Mouse (Mus musculus): ENCODE measurements around the gene Ypel3. TPM values are rescaled to one million over a fixed set of nuclear protein-coding genes. Genes with fewer than 3 reads are reported as not detected.

The Ypel3 gene
- polyA plus RNA-seq, 1 experiment, result 157 TPM

Other genes starting within 250 kb of the Ypel3 start
- gene Eif3c, start 210.5 kb upstream of the Ypel3 start, polyA plus RNA-seq (2012; ENCODE audit: insufficient read depth, insufficient read length, missing spikeins), result 108 and 123 TPM in 2 replicates
- 5.8 and 12.6 TPM in 2 replicates for gene Apobr, start 192.0 kb upstream of the Ypel3 start, polyA plus RNA-seq (2012; ENCODE audit: insufficient read depth, insufficient read length, missing spikeins)
- 16.1 and 18.9 TPM in 2 replicates for gene Cln3, start 191.1 kb upstream of the Ypel3 start, polyA plus RNA-seq (2012; ENCODE audit: insufficient read depth, insufficient read length, missing spikeins)
- not detected in 2 replicates for gene Il27, start 182.0 kb upstream of the Ypel3 start, polyA plus RNA-seq (2012; ENCODE audit: insufficient read depth, insufficient read length, missing spikeins)
- gene Nupr1, start 146.1 kb upstream of the Ypel3 start, polyA plus RNA-seq (2012; ENCODE audit: insufficient read depth, insufficient read length, missing spikeins), result 89.5 and 149 TPM in 2 replicates
- gene Sgf29, start 127.6 kb upstream of the Ypel3 start, polyA plus RNA-seq (2012; ENCODE audit: insufficient read depth, insufficient read length, missing spikeins), result 18.3 and 20.6 TPM in 2 replicates
- gene Sult1a1, start 100.5 kb upstream of the Ypel3 start, polyA plus RNA-seq (2012; ENCODE audit: insufficient read depth, insufficient read length, missing spikeins), result 40.9 and 98.4 TPM in 2 replicates
- gene Bola2, start 81.6 kb upstream of the Ypel3 start, polyA plus RNA-seq (2012; ENCODE audit: insufficient read depth, insufficient read length, missing spikeins), result 40.0 and 49.0 TPM in 2 replicates
- 4.0 and 5.8 TPM in 2 replicates for gene Slx1b, start 81.2 kb upstream of the Ypel3 start, polyA plus RNA-seq (2012; ENCODE audit: insufficient read depth, insufficient read length, missing spikeins)
- 8.5 and 10.0 TPM in 2 replicates for gene Coro1a, start 69.2 kb upstream of the Ypel3 start, polyA plus RNA-seq (2012; ENCODE audit: insufficient read depth, insufficient read length, missing spikeins)
- gene Mapk3, start 17.4 kb upstream of the Ypel3 start, polyA plus RNA-seq (2012; ENCODE audit: insufficient read depth, insufficient read length, missing spikeins), result 68.9 and 90.6 TPM in 2 replicates
- not detected in 2 replicates for gene Gdpd3, start 10.6 kb upstream of the Ypel3 start, polyA plus RNA-seq (2012; ENCODE audit: insufficient read depth, insufficient read length, missing spikeins)
- gene Tbx6, start 4.5 kb downstream of the Ypel3 start, polyA plus RNA-seq (2012; ENCODE audit: insufficient read depth, insufficient read length, missing spikeins), result not detected in 2 replicates
- 46.4 and 53.3 TPM in 2 replicates for gene Ppp4c, start 15.5 kb downstream of the Ypel3 start, polyA plus RNA-seq (2012; ENCODE audit: insufficient read depth, insufficient read length, missing spikeins)
- 50.7 and 63.7 TPM in 2 replicates for gene Fam57b, start 20.7 kb downstream of the Ypel3 start, polyA plus RNA-seq (2012; ENCODE audit: insufficient read depth, insufficient read length, missing spikeins)
- not detected in 2 replicates for gene 4930451I11Rik, start 54.7 kb downstream of the Ypel3 start, polyA plus RNA-seq (2012; ENCODE audit: insufficient read depth, insufficient read length, missing spikeins)
- gene Doc2a, start 70.5 kb downstream of the Ypel3 start, polyA plus RNA-seq (2012; ENCODE audit: insufficient read depth, insufficient read length, missing spikeins), result not detected in 2 replicates
- gene Hirip3, start 85.0 kb downstream of the Ypel3 start, polyA plus RNA-seq (2012; ENCODE audit: insufficient read depth, insufficient read length, missing spikeins), result 6.1 and 7.4 TPM in 2 replicates
- gene Ino80e, start 85.4 kb downstream of the Ypel3 start, polyA plus RNA-seq (2012; ENCODE audit: insufficient read depth, insufficient read length, missing spikeins), result 16.4 and 27.1 TPM in 2 replicates
- gene Taok2, start 107.7 kb downstream of the Ypel3 start, polyA plus RNA-seq (2012; ENCODE audit: insufficient read depth, insufficient read length, missing spikeins), result 17.6 and 22.7 TPM in 2 replicates
- gene Tmem219, start 146.0 kb downstream of the Ypel3 start, polyA plus RNA-seq (2012; ENCODE audit: insufficient read depth, insufficient read length, missing spikeins), result 41.9 and 45.2 TPM in 2 replicates
- gene Kctd13, start 151.9 kb downstream of the Ypel3 start, polyA plus RNA-seq (2012; ENCODE audit: insufficient read depth, insufficient read length, missing spikeins), result 8.8 and 10.9 TPM in 2 replicates
- gene Asphd1, start 172.6 kb downstream of the Ypel3 start, polyA plus RNA-seq (2012; ENCODE audit: insufficient read depth, insufficient read length, missing spikeins), result not detected in 2 replicates
- 0.71 and 0.75 TPM in 2 replicates for gene Sez6l2, start 173.6 kb downstream of the Ypel3 start, polyA plus RNA-seq (2012; ENCODE audit: insufficient read depth, insufficient read length, missing spikeins)
- 33.4 and 41.3 TPM in 2 replicates for gene Cdipt, start 199.0 kb downstream of the Ypel3 start, polyA plus RNA-seq (2012; ENCODE audit: insufficient read depth, insufficient read length, missing spikeins)
- 2.0 and 2.3 TPM in 2 replicates for gene Cdiptos, start 199.1 kb downstream of the Ypel3 start, polyA plus RNA-seq (2012; ENCODE audit: insufficient read depth, insufficient read length, missing spikeins)
- 27.9 and 52.7 TPM in 2 replicates for gene Mvp, start 237.7 kb downstream of the Ypel3 start, polyA plus RNA-seq (2012; ENCODE audit: insufficient read depth, insufficient read length, missing spikeins)
- gene Pagr1b, start 239.5 kb downstream of the Ypel3 start, polyA plus RNA-seq (2012; ENCODE audit: insufficient read depth, insufficient read length, missing spikeins), result 14.1 TPM in 1 of 2 replicates, not detected in the other
- 5.9 and 26.0 TPM in 2 replicates for gene Pagr1a, start 240.4 kb downstream of the Ypel3 start, polyA plus RNA-seq (2012; ENCODE audit: insufficient read depth, insufficient read length, missing spikeins)
- gene Gm42742, start 244.1 kb downstream of the Ypel3 start, polyA plus RNA-seq (2012; ENCODE audit: insufficient read depth, insufficient read length, missing spikeins), result 12.4 TPM in 1 of 2 replicates, not detected in the other
- gene Prrt2, start 244.3 kb downstream of the Ypel3 start, polyA plus RNA-seq (2012; ENCODE audit: insufficient read depth, insufficient read length, missing spikeins), result 0.55 and 0.58 TPM in 2 replicates

Measured in brown adipose tissue, adult 24 weeks (tissue).